Mouse (Mus musculus): Measurements from ENCODE around the gene Prkar1a. TPM values are rescaled to one million over a fixed set of nuclear protein-coding genes. Genes with fewer than 3 reads are reported as not detected.

Gene Prkar1a
- total RNA-seq, 2 experiments from 2014 or later = 522 to 554 TPM

DNA sequence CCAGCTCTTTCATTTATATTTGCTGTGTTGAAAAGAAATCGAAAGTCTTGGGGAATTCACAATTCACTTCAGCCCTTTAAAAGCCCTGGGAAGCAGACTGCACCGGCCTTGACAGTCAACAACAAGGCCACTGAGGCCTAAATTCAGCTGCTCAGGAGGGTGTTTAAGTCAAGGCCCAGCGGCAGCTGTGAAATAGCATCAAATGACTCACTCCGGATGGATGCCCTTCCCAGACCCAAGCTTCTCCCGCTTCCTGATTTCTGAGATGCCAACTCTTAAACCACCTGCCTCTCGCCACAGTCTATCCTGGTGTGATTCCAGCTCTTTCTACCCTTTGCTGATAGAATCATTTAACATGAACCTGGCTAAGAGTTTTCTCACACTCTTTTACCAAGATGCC lies 28.8 kb upstream of the Prkar1a start:
- Histone ChIP-seq H3K27ac (no peak overlapping the region), H3K4me3 (no peak overlapping the region)
- DNase-seq (ENCODE audit: low spot score in 2 of 2) = no peak
- no peak for TF ChIP-seq CTCF (conservative IDR thresholded peaks at IDR 0.05)

DNA sequence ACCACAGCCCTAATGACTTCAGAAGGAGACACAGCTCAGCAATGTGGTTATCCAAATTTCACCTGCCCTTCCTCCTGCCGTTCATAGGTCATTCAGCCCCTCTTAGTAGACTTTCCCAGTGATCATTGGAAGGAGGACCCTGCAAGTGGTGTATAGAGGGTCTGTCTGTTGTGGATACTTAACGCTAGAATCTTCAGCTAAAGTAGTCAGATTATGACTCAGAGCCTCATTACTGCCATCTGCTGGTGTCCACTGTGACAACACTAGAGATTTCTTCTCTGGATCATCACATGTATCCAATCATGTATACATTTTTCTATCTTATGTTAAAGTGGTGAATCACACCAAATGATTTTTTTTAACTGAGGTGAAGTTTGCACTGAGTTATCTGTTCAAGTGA lies 28.0 kb upstream of the Prkar1a start:
- Histone ChIP-seq H3K27ac (no peak overlapping the region), H3K4me3 (no peak overlapping the region)
- DNase-seq (ENCODE audit: low spot score in 2 of 2) = peak; percentile 42 to 62
- peak; percentile 91 for TF ChIP-seq CTCF (conservative IDR thresholded peaks at IDR 0.05)

DNA sequence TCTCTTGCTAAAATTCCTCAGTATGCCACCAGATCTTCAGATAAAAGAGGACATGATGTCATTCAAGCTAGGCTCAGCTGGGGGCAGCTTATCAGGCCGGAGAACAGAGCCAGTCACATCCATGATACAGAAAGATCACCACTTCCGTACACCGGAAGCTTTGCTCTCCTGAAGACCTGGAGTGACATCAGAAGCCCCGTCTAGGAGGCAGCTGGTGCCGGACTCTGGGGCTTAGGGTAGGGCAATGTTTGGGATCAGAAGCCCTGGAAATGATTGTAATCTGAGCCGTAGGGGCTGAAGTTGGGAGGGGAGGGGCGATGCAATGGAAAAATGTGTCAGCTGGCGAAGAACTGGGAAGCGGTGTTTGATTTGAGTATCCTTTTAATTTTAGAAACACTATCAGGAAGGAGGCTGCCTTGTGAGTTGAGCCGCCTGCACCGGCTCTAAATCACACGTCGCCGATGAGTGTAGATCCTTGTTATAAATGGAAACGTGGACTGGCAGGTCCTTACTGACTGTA lies 26.6 kb upstream of the Prkar1a start:
- DNase-seq (ENCODE audit: low spot score in 2 of 2) = no peak
- TF ChIP-seq CTCF (conservative IDR thresholded peaks at IDR 0.05) = no peak
- Histone ChIP-seq H3K4me3 (no peak overlapping the region), H3K27ac (no peak overlapping the region; the same call in 1 of the 2 replicates)

DNA sequence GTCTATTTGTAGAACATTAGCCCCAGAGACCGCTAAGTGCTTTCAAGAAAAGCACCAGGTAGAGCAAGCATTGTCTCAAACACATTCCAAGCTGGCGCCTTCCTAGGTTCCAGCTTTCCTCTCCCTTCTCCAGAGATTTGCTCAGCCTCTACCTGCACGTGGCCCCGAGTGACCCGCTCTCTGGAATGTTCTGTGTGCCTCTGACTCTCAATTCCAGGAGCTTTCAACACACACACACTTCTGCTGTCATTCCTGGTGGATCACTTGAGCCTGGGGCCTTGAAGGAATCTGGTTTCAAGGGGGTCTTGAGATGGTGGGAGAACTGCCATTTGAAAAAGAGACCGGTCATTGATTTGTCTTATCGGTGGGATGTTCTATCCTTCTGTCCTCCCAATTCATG lies 26.0 kb upstream of the Prkar1a start:
- Histone ChIP-seq H3K4me3 (no peak overlapping the region), H3K27ac (no peak overlapping the region)
- no peak for TF ChIP-seq CTCF (conservative IDR thresholded peaks at IDR 0.05)
- no peak for DNase-seq (ENCODE audit: low spot score in 2 of 2)

DNA sequence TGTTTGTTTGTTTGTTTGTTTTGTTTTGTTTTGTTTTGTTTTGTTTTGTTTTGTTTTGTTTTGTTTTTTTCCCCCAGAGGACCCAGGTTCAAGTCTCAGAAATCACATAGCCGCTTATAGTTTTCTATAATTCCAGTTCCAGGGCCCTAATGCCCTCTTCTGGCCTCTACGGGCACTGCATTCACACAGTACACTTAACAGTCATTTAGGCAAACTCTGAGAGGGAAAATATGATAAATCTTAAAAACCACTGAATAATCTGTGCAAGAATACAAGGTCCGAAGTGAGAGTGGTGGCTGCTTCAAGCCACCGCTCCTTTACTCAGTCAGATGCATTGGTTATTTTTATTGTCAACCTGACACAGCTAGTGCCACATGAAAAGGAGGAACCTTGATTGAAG lies 21.6 kb upstream of the Prkar1a start:
- DNase-seq (ENCODE audit: low spot score in 2 of 2) = no peak
- Histone ChIP-seq H3K4me3 (no peak overlapping the region), H3K27ac (no peak overlapping the region)
- peak; percentile 59 for TF ChIP-seq CTCF (conservative IDR thresholded peaks at IDR 0.05)

DNA sequence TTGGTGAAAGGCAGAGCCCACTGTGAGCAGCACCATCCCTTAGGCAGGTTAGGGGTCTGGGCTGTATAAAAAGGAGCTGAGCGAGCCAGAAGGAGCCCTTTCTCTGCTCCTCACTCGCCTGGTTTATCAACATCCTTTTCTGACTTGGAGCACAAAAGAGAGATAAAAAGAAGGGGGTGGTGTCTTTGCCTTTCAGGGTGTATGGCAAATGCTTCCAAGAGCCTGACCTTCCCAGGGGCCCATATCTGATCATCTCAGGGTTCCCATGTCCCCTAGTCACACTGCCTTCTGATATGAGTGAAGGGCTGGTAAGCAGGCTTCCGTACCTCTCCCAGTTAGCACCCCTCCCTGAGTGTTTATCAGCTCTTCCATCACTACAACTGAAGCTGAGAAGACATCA lies 21.1 kb upstream of the Prkar1a start:
- DNase-seq (ENCODE audit: low spot score in 2 of 2) = no peak
- H3K27ac ChIP-seq = no peak overlapping the region
- H3K4me3 ChIP-seq = no peak overlapping the region
- no peak for TF ChIP-seq CTCF (conservative IDR thresholded peaks at IDR 0.05)

DNA sequence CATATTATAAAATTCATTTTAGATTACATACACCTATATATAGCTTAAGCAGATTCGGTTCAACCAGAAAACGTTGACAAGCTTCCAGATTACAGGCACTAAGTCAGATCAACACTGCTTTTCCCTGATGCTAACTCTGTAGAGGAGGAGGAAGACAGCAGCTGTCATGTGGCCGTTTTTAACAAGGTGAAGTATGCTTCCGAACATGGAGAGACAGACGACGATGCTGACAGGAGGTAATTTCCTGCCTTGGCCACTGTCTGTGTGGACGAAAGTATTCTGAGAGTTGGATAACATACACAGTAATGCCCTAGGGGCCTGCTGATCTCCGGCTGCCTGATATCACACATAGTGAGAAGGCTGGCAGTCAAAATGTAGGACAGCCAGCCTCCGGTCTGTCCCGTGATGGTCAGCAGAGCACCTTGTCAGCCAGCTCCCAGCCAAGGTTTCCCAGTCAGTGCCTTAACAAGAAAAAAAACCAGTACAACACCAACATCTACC lies 20.1 kb upstream of the Prkar1a start:
- no peak for DNase-seq (ENCODE audit: low spot score in 2 of 2)
- Histone ChIP-seq H3K4me3 (no peak overlapping the region), H3K27ac (no peak overlapping the region)
- TF ChIP-seq CTCF (conservative IDR thresholded peaks at IDR 0.05) = no peak

DNA sequence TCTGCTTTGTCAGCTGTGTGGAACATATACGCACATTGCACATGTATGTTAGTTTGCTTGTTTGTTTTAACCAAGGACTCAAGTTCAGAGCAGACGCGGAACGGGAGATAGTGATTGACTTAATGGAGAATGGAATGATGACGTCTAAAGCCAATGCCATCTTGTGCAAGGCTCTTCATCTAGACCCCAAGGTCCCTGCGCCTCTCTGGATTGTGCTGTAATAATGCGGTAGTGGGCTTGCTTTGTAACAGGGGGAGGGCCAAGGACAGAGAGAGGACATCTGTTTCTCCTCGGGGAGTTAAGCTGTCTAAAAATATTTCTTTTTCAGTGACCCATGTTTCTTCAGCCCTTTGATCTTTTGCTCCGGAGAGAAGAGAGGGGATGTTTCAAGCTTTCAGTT lies 14.3 kb upstream of the Prkar1a start:
- Histone ChIP-seq H3K4me3 (no peak overlapping the region), H3K27ac (no peak overlapping the region)
- TF ChIP-seq CTCF (conservative IDR thresholded peaks at IDR 0.05) = no peak
- DNase-seq (ENCODE audit: low spot score in 2 of 2) = no peak

DNA sequence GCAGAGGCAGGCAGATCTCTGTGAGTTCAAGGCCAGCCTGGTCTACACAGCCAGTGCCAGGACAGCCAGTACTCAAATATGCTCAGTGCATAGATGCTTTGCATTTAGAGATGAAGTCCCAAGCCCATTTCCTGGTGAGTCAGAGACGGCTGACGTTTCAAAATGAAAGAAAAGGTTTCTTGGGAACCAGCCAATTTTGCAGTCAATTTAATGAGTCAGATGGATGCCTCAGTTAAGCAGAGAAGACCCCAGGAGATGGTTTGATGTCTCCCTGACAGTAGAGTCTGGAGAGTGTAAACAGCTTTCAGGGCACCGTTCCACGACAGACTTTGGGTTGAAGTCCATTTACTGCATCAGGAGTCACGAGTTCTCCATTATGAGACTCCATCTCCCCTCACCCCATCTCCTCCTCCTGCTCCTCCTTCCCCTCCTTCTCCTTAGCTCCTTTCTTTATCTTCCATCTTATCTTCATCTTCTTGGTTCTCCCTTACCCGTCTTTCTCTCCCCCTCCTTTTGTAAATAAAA lies 13.3 kb upstream of the Prkar1a start:
- no peak for TF ChIP-seq CTCF (conservative IDR thresholded peaks at IDR 0.05)
- Histone ChIP-seq H3K27ac (no peak overlapping the region), H3K4me3 (no peak overlapping the region)
- no peak for DNase-seq (ENCODE audit: low spot score in 2 of 2)

DNA sequence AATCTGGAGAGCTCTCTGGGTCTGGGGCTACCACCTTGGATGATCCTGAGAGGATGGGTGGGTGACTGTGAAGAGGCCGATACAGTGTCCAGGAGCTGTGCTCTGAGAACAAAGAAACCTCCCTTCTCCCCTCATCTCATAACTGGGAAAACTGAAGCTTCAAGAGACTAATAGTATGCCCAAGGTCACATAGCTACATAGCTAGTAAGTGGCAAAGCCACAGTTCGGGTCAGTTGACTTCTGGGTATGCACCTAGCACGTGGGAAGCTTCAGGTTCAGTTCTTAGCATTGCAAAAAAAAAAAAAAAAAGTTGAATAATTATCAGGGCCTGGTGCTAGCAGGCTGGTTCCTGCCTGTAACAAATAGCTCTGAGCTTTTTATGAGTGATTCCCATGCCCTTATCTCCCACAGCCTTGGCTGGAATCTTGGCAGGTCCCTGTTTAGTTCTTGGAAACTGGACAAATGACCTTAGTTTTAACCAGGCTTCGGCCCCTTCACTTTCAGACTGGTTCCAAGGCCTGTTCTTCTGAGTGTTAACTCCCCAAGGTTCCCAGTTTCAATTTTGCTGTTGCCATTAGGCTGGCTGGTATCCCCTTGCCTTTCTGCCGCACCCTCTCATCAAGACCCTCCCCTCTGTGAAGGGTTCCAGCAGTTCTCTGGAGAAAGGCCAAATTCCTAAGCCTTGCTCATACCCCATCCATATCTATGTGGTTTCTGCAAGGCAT lies 7.5 kb upstream of the Prkar1a start:
- DNase-seq (ENCODE audit: low spot score in 2 of 2) = no peak
- H3K27ac ChIP-seq = no peak overlapping the region
- no peak overlapping the region for H3K4me3 ChIP-seq
- no peak for TF ChIP-seq CTCF (conservative IDR thresholded peaks at IDR 0.05)

DNA sequence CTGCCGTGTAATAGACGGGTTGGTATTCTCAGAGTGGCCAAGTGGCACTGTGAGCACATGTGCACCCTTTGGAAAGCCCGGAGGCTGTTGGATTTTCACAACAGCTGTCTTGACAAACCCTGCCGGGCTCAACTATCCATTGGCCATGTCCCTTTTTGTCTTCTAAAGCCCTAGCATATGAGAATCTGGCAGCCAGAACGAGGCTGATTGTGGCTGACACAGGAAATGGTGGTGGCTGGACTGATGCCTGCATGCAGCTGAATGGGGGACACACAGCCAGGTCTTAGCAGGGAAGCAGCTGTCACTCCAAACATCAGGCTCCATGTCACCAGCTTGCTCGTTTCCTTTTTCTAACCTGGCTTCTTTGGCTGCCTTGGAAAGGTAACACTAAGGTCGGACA lies 695 bp upstream of the Prkar1a start:
- TF ChIP-seq CTCF (conservative IDR thresholded peaks at IDR 0.05) = no peak
- peak in 1 of 2 experiments; percentile 21 for DNase-seq (ENCODE audit: low spot score in 2 of 2)
- H3K4me3 ChIP-seq = no peak overlapping the region; the same call in 1 of the 2 replicates
- peak overlapping the region; percentile 100 for H3K27ac ChIP-seq

DNA sequence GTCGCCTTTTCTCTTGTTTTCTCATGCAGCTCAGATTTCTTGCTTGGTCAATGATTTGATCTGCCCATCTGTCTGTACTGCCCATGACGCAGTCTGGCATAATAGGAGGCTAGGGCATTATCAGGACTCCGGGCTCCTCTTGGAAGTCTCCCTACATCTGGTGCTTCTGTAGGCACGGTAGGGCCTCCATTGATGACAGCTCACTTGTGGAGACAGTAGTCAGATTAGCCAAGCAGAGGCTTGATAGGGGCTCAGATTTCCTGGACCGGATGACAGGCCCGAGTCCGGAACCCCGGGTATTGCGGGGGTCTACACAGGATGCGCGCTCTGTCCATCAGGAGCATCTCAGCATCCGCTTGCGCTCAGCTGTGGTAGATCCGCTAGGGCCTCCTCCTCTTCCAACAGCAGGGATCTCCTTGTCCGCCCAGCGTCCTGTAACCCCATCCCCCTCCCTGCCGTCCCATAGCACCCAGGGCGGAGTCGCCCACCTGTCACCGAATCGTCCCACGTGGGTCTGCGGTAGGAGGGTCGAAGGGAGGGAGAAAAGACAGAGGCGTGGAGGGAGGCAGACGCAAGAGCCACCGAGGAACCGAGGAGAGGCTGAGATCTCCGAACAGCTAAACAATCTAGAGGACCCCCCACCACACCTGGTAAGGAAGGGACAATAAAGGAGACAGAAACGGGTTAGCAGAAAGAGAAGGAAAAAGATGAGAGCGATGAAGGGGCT lies 933 bp downstream of the Prkar1a start:
- DNase-seq (ENCODE audit: low spot score in 2 of 2) = peak; percentile 88 to 91
- Histone ChIP-seq H3K4me3 (peak overlapping the region; percentile 82), H3K27ac (peak overlapping the region; percentile 100)
- TF ChIP-seq CTCF (conservative IDR thresholded peaks at IDR 0.05) = no peak

Measured in layer of hippocampus, adult 2 months (tissue).